Mouse (Mus musculus) liver, adult (tissue): ENCODE results near the gene Kcnma1.

Experiments used
- GATA4 ChIP-seq: IDR thresholded peaks from 2 replicates; pipeline ENCODE4 v1.6.1; 2014; ENCODE audit warnings: mild to moderate bottlenecking, low read length; ENCODE audit not compliant: insufficient replicate concordance

Gene Kcnma1

DNA sequence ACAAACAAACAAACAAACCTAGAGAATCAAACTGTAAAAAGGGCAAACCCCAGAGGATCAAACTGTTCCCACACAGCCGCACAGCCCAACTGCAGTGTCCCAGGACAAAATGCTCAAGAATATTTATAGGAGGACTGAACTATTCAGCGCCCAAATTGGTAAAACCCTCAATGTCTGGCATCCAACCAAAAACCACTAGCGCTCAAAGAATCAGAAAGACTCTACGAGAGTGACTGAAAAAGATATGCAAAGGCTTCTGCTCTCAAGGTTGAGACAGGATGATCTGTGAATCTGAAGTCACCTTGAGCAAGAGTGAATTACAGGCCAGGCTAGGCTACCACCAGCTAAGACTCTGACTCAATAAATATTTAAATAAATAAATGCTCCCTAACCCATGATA lies 167.6 kb downstream of the Kcnma1 start:
- no peak for TF ChIP-seq GATA4

DNA sequence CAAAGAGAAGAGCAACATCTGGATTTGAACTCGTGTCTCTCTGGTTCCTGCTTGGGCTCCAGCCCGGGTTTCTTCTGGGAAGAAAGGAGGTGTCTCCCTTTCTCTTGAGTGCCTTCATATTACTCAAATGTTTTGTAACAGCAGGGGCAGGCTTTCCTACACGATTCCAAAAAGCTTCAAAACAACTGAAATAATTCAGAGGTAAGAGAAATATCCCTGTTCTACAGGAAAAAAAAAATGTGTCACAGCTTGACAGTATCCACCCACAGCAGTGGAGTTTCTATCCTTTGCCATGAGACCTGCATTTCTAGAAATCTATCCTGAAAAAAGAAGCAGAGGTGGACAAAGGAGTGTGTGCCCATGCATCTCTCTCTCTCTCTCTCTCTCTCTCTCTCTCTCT lies 172.3 kb downstream of the Kcnma1 start:
- no peak for TF ChIP-seq GATA4

DNA sequence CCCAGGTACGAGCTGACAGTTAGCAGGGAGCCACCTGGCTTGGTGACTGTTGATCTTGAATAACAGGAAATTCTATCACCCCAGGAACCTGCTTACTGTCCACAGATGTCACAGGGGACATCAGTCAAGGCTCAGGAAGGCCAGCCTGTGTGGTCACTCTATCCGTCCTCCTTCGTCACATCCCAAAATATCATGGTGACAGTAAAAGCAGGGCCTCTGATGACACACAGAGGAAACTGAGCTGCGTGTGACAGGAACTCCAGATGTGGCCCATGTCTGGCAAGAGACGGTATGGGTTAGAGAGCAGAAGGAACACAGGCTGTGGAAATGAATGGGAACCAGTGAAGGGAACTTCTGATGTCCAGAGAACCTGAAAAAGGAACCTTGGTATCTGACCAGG lies 174.7 kb downstream of the Kcnma1 start:
- no peak for TF ChIP-seq GATA4

DNA sequence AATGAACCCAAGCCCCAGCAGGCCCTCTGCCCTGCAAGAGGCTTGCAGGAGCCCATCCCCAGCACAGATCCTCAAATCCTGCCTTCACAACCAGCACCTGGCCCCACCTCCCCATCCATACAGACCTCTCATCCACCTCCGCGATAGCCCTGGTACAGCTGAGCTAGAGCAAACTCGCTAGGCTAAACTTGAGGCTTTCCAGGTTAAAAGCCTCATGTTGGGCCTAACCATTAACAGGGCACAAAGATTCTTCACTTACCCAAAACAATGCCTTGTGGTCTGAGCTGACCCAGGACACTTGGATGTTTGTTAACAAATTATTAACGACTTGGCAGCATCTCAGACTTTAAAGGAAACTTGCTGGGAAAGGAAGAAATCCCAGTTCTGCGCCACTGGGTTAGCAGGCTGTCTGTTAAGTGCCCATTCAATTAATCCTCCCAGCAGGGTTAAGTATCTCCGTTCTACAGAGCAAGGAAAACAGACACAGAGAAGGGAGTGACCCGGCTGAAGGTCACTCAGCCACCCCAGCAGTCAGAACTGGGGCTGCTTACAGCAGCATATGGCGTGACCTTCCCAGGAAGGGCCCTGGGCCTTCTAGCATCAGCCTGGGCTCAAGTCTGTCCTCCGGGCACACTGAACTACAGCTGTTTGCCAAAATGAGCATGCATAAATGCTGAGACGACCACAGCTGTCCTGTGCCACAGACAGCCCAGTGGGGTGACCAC lies 178.7 kb downstream of the Kcnma1 start:
- no peak for TF ChIP-seq GATA4

DNA sequence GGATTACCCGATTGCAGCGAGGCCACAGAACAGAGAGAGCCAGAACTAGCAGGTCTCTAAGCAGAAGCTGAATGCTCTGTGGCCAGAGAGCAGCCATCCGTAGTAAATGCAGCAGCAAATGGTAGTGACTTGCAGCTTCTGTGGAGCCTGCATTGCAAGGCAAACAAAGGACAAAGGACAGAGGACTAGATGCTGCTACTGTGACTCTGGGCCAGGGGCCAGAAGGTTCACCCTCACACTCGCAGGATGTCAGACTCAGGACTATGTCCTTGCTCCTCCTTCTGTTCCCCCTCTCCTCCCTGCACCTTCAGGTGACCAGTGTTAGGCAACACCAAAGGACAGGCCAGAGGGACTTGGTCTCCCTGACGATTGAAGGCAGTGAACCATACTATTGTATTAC lies 183.0 kb downstream of the Kcnma1 start:
- no peak for TF ChIP-seq GATA4

DNA sequence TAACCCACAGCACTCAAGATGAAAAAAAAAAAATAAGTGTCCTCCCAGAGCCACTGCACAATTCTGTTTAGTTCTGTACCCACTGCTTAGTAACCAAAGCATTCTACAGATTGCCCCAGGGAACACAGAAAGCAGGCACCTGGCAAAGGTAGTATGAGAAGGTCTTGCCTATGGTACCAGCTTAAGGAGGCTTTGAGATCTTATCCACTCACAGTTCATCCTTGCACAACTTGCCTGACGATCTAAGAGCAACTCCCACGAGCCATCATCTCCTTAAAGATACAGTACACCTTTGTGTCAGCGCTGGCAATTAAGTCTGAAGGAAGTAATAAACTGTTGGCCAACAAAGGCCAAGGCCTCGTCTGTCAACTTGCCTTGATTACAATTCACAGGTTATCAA lies 184.0 kb downstream of the Kcnma1 start:
- TF ChIP-seq GATA4 = no peak

DNA sequence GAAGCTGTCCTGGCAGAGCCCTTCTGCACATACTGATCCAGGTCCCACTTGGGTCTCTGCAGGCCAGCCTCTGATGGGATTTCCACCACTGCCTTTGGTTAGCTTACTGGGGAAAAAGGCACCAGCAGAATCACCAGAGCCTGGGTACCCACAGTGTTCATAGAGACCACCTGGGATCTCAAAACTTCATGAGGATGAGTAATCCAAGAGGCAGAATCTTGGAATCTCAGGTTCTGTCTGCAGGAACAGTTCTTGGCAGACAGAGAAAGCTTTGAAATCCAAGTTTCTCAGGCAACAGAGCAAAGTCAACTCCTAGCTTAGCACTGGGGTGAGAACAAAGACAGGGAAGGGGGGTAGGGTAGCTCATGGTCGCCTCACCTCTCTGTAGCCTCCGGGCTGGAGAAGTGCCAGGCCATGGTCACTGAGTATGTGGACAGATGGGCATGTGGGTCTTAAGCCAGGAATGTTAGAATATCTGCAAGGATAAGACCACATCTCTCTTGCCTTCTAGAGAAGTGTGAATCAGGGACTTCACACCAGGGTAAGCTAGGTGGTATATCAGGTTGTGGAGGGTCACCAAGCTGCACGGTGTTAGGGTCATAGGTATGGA lies 185.5 kb downstream of the Kcnma1 start:
- no peak for TF ChIP-seq GATA4

DNA sequence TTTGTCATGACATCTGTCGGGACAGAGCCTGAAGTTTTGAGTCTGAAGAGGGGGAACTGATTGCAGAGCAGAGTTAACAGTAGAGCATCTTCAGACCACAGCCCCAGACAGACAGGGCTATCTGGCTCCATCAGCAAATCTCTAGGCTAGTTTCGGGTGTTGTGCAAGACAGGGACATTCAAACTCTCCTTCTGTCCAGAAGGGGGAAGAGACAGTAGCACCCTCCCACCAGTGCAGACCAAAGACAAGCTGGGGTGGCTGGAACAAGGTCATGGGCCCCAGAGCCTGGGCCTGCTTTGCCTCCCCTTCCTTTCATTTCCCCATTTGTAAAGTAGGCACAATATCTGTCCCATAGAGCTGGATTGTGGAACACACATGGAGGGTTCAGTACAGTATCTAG lies 189.4 kb downstream of the Kcnma1 start:
- TF ChIP-seq GATA4 = no peak

DNA sequence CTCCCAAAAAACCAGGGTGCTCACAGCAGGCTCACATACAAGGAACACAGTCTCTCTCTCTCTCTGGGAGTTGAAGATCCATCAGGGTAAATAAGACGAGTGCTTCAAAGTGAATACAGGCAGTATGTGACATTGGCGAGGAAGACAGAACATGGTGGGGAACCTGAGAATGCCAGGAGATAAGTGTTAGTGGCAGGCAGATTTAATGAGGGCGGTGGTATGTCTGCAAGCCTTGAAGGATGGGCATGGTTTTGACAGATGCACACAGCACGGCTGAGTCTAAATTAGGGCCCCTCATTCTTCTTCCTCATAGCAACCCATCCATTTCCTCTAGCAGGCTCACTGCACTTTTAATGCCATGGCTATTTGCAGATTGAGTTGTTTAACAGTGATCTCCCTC lies 190.0 kb downstream of the Kcnma1 start:
- no peak for TF ChIP-seq GATA4

DNA sequence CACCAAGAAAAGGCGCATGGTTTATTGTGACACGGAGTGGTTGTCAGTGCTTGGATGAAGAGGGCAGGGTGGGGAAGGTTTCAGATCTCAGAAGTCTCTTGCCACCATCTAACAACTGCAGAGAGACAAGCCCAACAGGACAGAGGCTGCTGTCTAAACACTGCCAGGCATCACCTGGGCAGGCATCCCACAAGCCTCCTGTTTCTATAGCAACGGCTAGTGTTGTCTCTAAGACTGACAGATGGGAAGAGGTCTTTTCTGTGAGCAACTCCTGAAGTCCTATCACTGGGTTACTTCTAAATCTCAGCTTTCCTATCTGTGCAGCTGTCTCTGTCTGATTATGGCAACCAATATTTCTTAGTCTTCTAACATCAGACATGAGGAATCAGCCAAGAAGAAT lies 196.7 kb downstream of the Kcnma1 start:
- no peak for TF ChIP-seq GATA4

DNA sequence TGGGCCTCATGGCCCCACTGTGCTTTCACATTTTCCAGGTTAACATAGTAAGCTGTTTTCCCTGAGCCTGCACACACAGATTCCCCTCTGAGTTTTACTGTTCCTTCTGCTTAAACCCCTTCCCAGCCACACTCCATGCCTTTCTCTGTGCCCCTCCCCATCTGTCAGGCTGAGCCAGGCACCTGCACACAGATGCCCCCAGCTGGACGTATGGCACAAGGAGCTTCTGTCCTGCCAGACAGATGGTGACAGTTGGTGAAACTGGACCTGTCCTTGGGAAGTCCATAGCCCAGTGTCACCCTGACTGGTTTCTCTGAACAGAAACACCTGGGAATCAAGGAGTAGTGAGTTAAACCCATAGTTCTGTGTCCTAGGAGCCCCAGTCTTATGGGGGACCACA lies 204.2 kb downstream of the Kcnma1 start:
- TF ChIP-seq GATA4 = no peak

DNA sequence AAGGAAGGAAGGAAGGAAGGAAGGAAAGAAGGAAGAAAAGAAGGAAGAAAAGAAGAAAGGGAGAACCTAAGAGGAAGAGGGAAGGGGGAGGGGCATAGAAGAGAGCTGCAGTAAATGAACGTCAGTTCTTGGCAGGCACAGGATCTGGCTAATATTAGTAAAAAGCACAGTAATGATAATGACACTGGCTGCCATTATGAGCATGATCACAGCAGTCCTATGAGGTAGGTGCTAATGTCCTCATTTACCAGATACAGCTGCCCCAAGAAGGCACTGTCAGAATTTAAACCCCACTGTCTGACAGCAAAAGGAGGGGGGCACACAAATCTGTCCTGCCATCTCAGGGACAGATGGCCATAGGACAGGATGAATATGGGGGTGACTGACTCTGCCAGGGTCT lies 205.2 kb downstream of the Kcnma1 start:
- no peak for TF ChIP-seq GATA4

DNA sequence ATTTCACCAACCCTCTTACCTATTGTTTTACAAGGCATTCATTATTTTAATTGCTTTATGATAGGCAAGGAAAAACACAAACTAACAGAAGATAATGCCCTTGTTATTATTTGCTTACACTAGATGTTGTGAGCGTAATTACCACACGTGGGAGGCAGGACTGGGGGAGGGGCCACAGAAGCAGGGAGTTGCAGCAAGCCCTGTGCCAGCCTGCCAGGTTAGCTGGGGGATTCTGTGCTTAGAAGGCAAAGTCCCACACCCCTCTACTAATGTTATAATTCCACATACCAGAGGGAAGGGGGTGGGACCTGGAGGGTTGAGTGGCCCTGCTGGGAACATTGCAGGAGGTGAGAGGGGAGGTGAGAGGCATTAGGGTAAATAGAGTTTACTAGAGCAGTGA lies 207.9 kb downstream of the Kcnma1 start:
- no peak for TF ChIP-seq GATA4

DNA sequence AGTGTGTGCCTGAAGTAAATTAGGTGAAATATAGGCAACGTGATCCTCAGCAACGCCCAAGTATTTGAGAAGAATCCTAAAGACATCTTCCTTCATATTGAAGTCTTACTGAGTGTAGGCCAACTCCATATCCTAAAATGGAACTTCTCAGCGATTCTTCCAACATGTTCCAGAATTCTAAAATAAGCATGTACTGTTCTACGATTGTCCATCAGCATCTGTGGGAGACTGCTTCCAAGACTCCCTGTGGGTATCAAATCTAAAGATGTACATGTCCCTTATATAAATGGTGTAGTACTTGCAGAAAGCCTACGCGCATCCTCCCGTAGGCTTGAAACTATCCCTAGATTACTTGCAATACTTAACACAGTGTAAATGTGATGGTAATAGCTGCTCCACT lies 217.4 kb downstream of the Kcnma1 start:
- TF ChIP-seq GATA4 = no peak

DNA sequence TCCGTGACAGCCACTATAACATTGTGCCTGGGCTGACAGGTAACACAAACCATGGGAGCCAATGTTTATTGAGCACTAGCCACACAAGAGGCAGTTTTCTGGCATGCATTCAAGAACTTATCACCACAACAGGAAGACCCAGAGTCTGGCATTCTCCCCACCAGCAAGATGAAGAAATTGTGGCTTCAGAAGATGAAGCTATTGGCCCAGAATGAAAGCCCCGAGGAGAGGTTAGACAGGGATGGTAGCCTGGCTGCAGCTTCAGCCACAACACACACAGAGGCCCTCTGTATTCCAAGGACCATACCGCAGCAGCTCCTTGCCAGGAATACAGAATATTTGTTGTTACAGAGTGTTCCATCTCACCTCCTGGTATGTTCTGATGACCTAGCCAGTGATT lies 221.6 kb downstream of the Kcnma1 start:
- no peak for TF ChIP-seq GATA4

DNA sequence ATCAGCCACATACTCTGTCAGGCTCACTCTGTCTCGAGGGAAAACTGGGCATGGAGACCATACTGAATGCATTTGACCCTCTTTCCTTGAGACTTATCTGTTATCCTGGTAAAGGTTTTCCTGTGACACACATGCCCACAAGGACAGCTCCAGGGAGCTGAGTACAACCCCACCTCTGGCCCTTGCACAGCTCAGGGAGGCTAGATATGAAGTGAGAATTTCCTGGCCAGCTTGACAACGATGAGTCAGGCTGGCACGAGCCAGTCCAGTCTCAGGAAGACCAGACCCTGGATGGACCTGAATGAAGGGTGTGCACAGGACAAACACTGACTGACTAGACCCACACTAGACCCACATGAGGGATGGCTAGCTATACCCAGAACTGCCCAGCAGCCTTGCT lies 222.2 kb downstream of the Kcnma1 start:
- TF ChIP-seq GATA4 = no peak

DNA sequence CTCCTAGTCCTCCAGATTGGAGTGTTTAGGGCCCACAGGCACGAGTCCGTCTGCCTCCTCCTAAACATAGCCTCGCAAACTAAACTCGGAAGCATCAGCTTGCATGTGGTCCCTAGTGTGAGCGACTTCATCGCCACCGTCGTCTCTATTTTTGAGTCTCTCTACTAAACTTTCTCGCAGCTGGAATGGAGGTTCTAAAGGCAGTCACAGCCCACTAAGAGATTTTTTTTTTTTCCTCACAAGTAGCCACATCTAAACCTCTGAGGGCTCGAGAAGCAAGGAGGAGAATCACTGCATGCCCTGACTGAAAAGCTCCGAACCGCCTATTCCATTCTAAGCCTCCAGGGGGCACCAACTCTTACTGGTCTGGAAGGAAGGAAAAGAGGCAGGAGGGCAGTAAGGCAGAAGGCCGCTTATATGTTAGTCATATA lies 223.0 kb downstream of the Kcnma1 start:
- TF ChIP-seq GATA4 = no peak

DNA sequence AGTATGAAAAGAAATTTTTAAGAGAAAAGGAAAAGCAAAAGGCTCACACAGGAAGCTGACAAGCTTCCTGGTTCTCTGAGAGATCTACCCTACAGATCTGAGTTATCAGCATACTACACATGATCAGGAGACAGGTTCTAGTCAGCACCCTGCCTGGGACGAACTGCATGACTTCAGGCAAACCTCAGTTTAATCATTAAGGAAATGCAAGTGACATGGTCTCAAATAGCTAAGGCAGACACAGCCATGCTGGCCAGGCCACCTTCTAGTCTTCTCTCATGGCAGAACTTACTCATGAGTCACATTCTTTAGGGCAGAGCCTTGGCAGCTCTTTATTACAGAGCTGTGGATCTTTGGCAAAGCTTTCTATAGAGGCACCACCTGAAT lies 227.6 kb downstream of the Kcnma1 start:
- TF ChIP-seq GATA4 = no peak
